Mouse (Mus musculus) testis, adult 2 months (tissue): Measurements from ENCODE around the gene Morc1.

ENCODE experiments used
- CTCF ChIP-seq: fragments of 200-500 bp; IDR thresholded peaks from 2 replicates; pipeline ENCODE4 v1.5.1; 2012; ENCODE audit warnings: low read depth, mild to moderate bottlenecking, inconsistent platforms, low read length, moderate library complexity; ENCODE audit not compliant: control insufficient read depth, insufficient read depth, insufficient replicate concordance
- POLR2A ChIP-seq: fragments of 200-500 bp; IDR thresholded peaks from 2 replicates; pipeline ENCODE4 v1.6.1; 2012; ENCODE audit warnings: low read depth, mild to moderate bottlenecking, inconsistent platforms, low read length, moderate library complexity; ENCODE audit not compliant: control insufficient read depth

DNA sequence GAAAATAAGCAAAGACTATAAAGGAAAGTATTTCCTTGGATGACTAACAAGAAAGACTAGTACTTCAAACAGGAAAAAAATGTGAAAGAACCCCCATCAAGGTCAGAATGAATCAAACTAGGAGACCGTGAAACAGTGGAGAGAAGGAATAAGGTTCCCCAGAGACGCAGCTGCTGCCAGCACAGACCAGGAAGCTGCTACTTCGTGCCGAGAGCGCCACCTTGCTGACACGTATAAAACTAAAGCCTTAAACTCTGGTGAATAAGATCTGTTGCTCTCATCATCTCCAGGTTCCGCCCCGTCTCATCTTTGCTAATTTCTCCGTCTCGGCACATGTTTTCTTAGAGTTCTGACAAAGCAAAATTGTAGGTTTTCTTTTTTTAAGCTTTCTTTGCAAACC is 244.6 kb downstream of the Morc1 start:
- TF ChIP-seq CTCF (peak; percentile 65; the same call in 1 of the 2 replicates), POLR2A (no peak)
